Mouse (Mus musculus): ENCODE results near the gene Rtcb. TPM values are rescaled to one million over a fixed set of nuclear protein-coding genes. Genes with fewer than 3 reads are reported as not detected.

The Rtcb gene
- 39.1 and 40.5 TPM in 2 replicates for polyA plus RNA-seq (2012; rRNA removed)

GRCm38 (mm10) chr10:85957464-85957950 lies at the start of gene Rtcb:
Gene Rtcb, minus strand, starts transcription at chr10:85957823.

GRCm38 (mm10) chr10:85927676-85928445 lies 29.8 kb downstream of the Rtcb start, which contains the start of gene Ascl4:
Gene Ascl4, plus strand, starts transcription at chr10:85927681.

GRCm38 (mm10) chr10:85916498-85917309 lies 40.9 kb downstream of the Rtcb start, which contains the start of gene Prdm4:
Gene Prdm4, minus strand, starts transcription at chr10:85917142.

Other genes starting within 250 kb of the Rtcb start
- gene Pwp1, start 128.3 kb downstream of the Rtcb start, polyA plus RNA-seq (2012; rRNA removed), result 4.6 and 6.0 TPM in 2 replicates
- gene Prdm4, start 40.7 kb downstream of the Rtcb start, polyA plus RNA-seq (2012; rRNA removed), result 20.5 and 23.2 TPM in 2 replicates
- 0.08 and 0.15 TPM in 2 replicates for gene Ascl4, start 30.1 kb downstream of the Rtcb start, polyA plus RNA-seq (2012; rRNA removed)
- not detected in 2 replicates for gene Bpifc, start 54.1 kb upstream of the Rtcb start, polyA plus RNA-seq (2012; rRNA removed)
- 12.9 and 16.2 TPM in 2 replicates for gene Fbxo7, start 64.1 kb upstream of the Rtcb start, polyA plus RNA-seq (2012; rRNA removed)

All from colon, adult 2 months (tissue).